Mouse (Mus musculus): Measurements from ENCODE around the gene S100a4. TPM values are rescaled to one million over a fixed set of nuclear protein-coding genes. Genes with fewer than 3 reads are reported as not detected.

Gene S100a4
- polyA plus RNA-seq, 1 experiment from 2014 or later, result 1.4 TPM

DNA sequence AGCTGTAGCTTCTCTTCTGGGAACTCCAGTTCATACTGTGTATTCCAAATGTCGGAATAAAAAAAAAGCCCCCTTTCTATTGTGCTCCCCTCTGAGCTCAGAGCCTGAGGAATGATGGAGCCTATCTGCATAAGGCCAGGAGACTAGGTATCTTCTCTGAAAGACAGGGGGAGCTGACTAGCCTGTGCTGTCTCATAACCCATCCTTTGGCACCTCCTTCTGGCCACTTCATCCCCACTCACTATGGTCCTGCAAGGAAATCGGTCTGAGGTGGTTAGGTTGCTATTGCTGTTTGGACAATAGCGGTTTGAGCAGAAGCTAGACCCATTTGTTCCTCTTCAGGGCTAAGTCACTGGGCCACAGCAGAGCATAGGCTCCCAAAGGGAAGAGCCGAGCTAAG, 24.2 kb downstream of the S100a4 start:
- H3K9me3 ChIP-seq, result no peaks in the 10 kb centered on the region
- H3K4me3 ChIP-seq, result no peak overlapping the region
- ATAC-seq (ENCODE audit: low FRiP score, low read depth), result no peak
- H3K4me2 ChIP-seq (replicated peaks), result no peak overlapping the region
- H3K36me3 ChIP-seq, result no peaks in the 10 kb centered on the region
- no peak overlapping the region for H3K27ac ChIP-seq (replicated peaks)
- H3K27me3 ChIP-seq, result no peaks in the 10 kb centered on the region
- H3K4me1 ChIP-seq, result peaks cover 14% of the 10 kb centered on the region
- no peak overlapping the region for H3K9ac ChIP-seq (replicated peaks)
- WGBS, result 65% methylated on average over 4 of the region's 4 CpGs

DNA sequence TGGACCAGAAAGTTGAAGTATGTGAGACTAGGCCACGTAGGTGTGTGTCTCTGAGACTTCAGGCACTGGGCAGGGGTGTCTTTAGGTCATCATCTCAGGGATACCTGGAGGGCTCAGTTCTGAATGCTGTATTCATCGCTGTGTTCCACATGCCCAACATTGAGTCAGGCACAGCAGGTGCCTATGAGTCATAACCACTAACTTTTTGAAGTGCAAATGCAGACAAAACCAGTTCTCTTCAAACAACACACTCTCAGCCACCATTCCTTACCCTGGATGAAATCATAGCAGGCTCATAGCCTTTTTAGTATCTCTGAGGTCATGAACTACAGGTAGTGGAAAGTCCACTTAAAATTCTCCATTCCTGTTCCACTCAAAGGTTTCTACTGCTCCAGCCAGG, 25.7 kb downstream of the S100a4 start:
- Histone ChIP-seq H3K36me3 (no peaks in the 10 kb centered on the region), H3K9ac (replicated peaks) (no peak overlapping the region), H3K4me3 (no peak overlapping the region), H3K9me3 (no peaks in the 10 kb centered on the region), H3K27me3 (no peaks in the 10 kb centered on the region), H3K4me2 (replicated peaks) (no peak overlapping the region), H3K4me1 (no peaks in the 10 kb centered on the region), H3K27ac (replicated peaks) (no peak overlapping the region)
- WGBS, result 80% methylated on average over 2 of the region's 2 CpGs
- ATAC-seq (ENCODE audit: low FRiP score, low read depth), result no peak

DNA sequence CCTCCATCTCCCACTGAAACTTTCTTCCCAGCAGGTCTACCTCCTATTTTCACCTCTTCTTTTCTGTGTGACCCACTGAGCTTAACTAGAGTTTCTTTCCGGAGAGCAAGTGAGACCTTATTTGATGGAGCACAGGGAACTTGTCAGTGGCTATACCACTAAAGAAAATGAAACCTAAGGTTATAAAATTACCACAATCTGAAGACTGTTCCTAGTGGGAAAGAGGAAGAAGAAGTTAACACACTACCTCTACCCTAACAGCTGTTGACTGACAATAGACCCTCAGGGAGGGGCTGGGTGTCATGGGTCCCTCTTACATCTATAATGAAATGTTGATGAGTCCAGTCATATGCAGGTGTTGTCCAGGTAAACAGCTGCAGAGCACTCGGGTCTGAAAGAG, 28.4 kb downstream of the S100a4 start:
- H3K36me3 ChIP-seq, result no peaks in the 10 kb centered on the region
- H3K27me3 ChIP-seq, result no peaks in the 10 kb centered on the region
- H3K4me3 ChIP-seq, result no peak overlapping the region
- no peak overlapping the region for H3K4me2 ChIP-seq (replicated peaks)
- no peaks in the 10 kb centered on the region for H3K9me3 ChIP-seq
- no peak overlapping the region for H3K9ac ChIP-seq (replicated peaks)
- 84% methylated on average over 2 of the region's 2 CpGs for WGBS
- ATAC-seq (ENCODE audit: low FRiP score, low read depth), result no peak
- no peak overlapping the region for H3K27ac ChIP-seq (replicated peaks)
- no peaks in the 10 kb centered on the region for H3K4me1 ChIP-seq

DNA sequence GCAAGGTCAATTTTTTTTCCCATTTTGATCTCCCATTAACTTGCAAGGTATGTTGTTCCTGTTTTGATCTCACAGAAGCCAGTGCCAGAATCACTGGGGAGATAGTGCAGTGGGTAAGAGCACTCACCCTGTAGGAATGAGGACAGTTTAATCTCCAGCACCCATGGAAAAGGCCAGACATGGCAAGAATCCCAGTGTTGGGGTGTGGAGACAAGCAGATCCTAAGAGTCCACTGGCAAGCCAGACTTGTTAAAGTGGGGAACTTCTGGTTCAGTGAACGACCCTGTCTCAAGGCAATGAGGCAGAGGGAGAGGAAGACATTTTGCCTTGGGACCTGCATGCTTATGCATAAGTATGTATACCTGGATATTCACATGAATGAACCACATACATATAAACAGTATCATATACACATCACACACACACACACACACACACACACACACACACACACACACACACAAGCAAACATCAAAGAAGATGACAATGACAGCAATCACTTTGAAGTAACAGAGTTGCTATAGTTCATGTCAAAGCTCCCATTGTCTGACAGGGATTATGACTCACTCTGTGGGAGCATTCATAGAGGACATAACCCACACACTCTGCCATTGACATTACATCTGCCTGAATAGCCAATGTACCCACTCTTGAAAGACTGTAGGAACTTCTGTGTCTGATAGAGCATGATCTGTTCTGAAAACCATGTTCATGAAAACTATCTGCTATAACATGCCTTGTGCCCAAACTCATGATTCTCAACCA, 35.1 kb downstream of the S100a4 start:
- ATAC-seq (ENCODE audit: low FRiP score, low read depth), result no peak
- Histone ChIP-seq H3K4me1 (no peaks in the 10 kb centered on the region), H3K9ac (replicated peaks) (no peak overlapping the region), H3K36me3 (no peaks in the 10 kb centered on the region), H3K27ac (replicated peaks) (no peak overlapping the region), H3K4me2 (replicated peaks) (no peak overlapping the region), H3K27me3 (no peaks in the 10 kb centered on the region), H3K9me3 (no peaks in the 10 kb centered on the region), H3K4me3 (no peak overlapping the region)
- 80% methylated on average over 1 of the region's 1 CpGs for WGBS

DNA sequence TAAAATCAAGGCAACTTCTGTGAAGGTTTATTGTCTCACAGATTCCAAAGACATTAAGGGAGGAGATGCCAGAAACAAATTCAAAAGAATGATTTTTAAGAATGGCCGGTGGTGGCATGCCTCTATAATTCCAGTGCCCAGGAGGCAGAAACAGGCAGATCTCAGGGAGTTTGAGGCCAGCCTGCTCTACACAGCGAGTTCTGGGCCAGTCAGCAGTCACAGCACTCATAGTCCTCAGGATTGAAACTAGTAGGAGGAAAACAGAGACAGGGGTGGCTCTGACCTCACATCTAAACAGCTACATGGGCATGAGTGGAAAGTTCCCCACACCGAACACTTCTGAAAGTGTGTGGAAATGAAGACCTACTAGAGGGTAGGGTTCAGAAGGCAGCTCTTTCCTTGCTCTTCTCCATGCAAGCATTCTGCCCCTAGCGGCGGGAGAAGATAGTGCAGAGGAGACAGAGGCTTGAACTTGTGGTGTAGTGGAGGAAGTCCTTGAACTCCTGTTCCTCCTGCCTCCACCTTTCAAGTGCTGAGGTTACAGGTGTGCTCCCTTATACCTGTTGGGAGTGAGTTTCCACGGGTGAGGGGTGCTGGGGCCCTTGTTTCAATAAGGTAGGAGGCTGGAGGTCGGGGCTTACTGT, 36.1 kb downstream of the S100a4 start:
- no peak overlapping the region for H3K27ac ChIP-seq (replicated peaks)
- no peak for ATAC-seq (ENCODE audit: low FRiP score, low read depth)
- no peaks in the 10 kb centered on the region for H3K36me3 ChIP-seq
- no peak overlapping the region for H3K9ac ChIP-seq (replicated peaks)
- H3K9me3 ChIP-seq, result no peaks in the 10 kb centered on the region
- no peaks in the 10 kb centered on the region for H3K4me1 ChIP-seq
- H3K4me3 ChIP-seq, result no peak overlapping the region
- 57% methylated on average over 7 of the region's 7 CpGs for WGBS
- no peaks in the 10 kb centered on the region for H3K27me3 ChIP-seq
- H3K4me2 ChIP-seq (replicated peaks), result no peak overlapping the region

DNA sequence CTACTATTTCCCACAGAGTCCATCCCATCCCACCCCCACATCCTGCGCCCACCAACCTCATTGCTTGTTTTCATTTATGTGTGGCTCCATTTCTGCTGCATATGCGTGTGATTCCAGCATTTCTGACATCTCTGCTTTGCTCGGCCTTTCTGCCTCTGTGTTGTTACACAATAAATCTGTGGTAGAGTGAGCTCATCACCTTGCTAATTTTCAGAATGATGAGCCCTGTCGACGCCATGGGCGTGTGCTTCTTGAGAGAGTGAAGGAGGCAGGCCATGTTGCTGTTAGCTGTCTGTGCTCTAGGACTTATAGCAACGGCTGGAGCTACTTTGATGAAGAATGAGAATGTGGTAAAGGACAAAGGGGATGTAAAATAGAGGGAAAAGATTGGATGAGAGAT, 37.4 kb downstream of the S100a4 start:
- Histone ChIP-seq H3K27ac (replicated peaks) (no peak overlapping the region), H3K4me2 (replicated peaks) (no peak overlapping the region), H3K4me1 (no peaks in the 10 kb centered on the region), H3K4me3 (no peak overlapping the region), H3K9ac (replicated peaks) (no peak overlapping the region), H3K27me3 (no peaks in the 10 kb centered on the region), H3K36me3 (no peaks in the 10 kb centered on the region), H3K9me3 (no peaks in the 10 kb centered on the region)
- WGBS, result 86% methylated on average over 7 of the region's 7 CpGs
- no peak for ATAC-seq (ENCODE audit: low FRiP score, low read depth)

DNA sequence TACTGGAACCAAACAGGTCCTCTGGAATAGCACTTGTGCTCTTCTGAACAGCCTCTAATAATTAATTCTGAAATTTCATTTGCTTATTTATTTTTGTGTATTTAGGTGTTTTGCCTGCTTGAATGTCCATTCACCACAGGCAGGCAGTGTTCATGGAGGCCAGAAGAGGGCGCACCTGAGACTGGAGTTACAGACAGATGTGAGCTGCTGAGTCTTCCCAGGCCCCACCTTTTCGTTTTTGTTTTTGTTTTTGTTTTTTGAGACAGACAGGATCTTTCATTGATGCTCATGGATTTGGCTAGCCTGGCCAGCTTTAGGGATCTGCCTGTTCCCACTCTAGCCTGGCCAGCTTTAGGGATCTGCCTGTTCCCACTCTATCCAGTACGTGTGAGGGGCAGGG, 40.6 kb downstream of the S100a4 start:
- Histone ChIP-seq H3K9me3 (no peaks in the 10 kb centered on the region), H3K4me1 (no peaks in the 10 kb centered on the region), H3K36me3 (no peaks in the 10 kb centered on the region), H3K4me3 (no peak overlapping the region), H3K27ac (replicated peaks) (no peak overlapping the region), H3K27me3 (no peaks in the 10 kb centered on the region), H3K4me2 (replicated peaks) (no peak overlapping the region), H3K9ac (replicated peaks) (no peak overlapping the region)
- no peak for ATAC-seq (ENCODE audit: low FRiP score, low read depth)
- WGBS, result 49% methylated on average over 3 of the region's 3 CpGs

DNA sequence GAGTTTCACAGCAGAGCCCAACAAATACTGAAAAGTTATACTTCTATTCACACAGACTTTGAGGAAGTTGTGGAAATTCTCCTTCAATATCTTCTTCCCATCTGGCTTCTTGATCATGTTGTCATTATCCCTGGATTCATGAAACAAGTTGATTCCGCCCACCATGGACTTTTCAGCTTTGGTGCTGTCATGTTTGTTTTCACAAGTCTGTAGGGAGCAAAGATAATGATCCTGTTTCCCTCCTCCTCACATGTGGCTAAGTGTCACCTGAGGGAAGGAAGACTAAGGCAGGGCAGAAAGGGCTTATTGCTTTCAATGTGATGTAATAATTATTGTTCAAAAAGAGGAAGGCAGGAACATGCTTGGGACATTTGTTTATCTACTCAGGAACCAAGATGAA, 43.7 kb downstream of the S100a4 start:
- Histone ChIP-seq H3K27ac (replicated peaks) (no peak overlapping the region), H3K4me1 (no peaks in the 10 kb centered on the region), H3K9me3 (no peaks in the 10 kb centered on the region), H3K9ac (replicated peaks) (no peak overlapping the region), H3K36me3 (no peaks in the 10 kb centered on the region), H3K4me2 (replicated peaks) (no peak overlapping the region), H3K27me3 (no peaks in the 10 kb centered on the region), H3K4me3 (no peak overlapping the region)
- no peak for ATAC-seq (ENCODE audit: low FRiP score, low read depth)
- WGBS, result 70% methylated on average over 1 of the region's 1 CpGs

DNA sequence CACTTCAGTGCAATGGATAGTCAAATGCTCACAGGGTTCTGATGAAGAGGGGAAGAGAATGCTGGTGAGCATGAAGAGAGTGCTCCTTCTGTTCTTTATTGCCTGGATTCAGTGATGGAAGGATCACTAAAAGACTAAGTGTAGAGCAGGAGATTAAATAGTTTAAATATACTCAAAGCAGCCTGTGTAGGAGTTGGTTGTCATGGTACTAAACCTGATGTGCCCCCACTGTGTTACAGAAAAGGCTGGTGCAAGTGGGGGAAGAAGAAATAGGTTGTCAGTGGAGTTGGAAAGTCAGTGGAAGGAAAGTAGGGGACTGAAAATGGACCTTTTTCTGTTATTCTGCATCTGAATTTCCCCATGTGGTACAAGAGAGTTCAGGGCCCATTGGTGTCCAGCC, 45.4 kb downstream of the S100a4 start:
- H3K36me3 ChIP-seq, result no peaks in the 10 kb centered on the region
- H3K4me2 ChIP-seq (replicated peaks), result no peak overlapping the region

DNA sequence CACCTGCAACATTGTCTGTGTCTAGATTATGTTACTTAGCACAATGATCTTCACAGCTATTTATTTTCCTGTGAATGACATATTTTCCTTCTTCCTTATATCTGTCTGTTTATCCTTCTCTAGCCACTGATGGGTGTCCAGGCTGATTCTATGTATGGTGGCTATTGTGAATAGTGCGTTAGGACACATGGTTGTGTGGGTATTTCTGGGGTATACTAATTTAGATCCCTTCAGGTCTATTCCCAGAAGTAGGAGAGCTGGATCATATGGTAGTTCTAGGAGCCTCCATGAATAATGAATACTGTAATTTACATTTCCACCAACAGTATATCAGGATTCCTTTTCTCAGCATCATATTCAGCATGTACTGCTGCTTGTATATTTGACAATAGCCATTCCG, 46.3 kb downstream of the S100a4 start:
- Histone ChIP-seq H3K4me2 (replicated peaks) (no peak overlapping the region), H3K9ac (replicated peaks) (no peak overlapping the region), H3K4me1 (no peaks in the 10 kb centered on the region), H3K36me3 (no peaks in the 10 kb centered on the region), H3K27me3 (no peaks in the 10 kb centered on the region; the same call in 1 of the 2 replicates), H3K9me3 (no peaks in the 10 kb centered on the region), H3K27ac (replicated peaks) (no peak overlapping the region), H3K4me3 (no peak overlapping the region)
- WGBS, result 92% methylated on average over 2 of the region's 2 CpGs
- ATAC-seq (ENCODE audit: low FRiP score, low read depth), result no peak

More for the DNA sequence above, 45.4 kb downstream of the S100a4 start:
- Histone ChIP-seq H3K4me3 (no peak overlapping the region), H3K9me3 (no peaks in the 10 kb centered on the region), H3K27ac (replicated peaks) (no peak overlapping the region), H3K4me1 (no peaks in the 10 kb centered on the region), H3K27me3 (no peaks in the 10 kb centered on the region; the same call in 1 of the 2 replicates), H3K9ac (replicated peaks) (no peak overlapping the region)
- ATAC-seq (ENCODE audit: low FRiP score, low read depth), result no peak

DNA sequence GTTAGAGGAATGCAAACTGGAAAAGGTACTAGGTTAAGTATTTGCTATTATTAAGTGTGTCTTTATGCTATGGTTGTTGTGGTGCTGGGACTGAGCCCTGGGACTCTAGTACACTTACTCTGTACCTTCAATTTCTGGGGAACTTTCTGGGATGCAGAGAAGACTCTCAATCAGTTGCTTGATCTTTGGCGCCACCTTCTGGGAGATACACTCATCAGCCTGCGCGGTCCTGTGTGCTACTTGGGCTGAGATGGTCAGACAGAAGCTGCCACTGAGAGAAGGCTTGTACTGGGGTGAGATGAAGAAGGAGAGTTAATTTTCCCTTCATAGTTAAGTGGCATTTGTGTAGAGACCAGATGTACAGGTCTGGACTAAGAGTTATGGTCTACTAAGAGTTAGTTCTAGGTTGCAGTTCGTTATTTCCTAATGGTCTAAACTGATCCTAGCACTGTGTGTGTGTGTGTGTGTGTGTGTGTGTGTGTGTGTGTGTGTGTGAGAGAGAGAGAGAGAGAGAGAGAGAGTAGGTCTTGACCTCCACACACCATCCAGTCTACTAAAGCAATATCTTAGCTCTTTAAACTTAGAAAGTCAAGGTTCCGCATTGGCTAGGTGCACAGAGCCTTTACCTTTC, 49.4 kb downstream of the S100a4 start:
- no peak overlapping the region for H3K4me2 ChIP-seq (replicated peaks)
- peak; percentile 84 for ATAC-seq (ENCODE audit: low FRiP score, low read depth)
- no peaks in the 10 kb centered on the region for H3K36me3 ChIP-seq
- no peaks in the 10 kb centered on the region for H3K4me1 ChIP-seq
- no peaks in the 10 kb centered on the region for H3K9me3 ChIP-seq
- 36% methylated on average over 5 of the region's 5 CpGs for WGBS
- no peak overlapping the region for H3K27ac ChIP-seq (replicated peaks)
- H3K9ac ChIP-seq (replicated peaks), result no peak overlapping the region
- H3K4me3 ChIP-seq, result no peak overlapping the region
- no peaks in the 10 kb centered on the region; the same call in 1 of the 2 replicates for H3K27me3 ChIP-seq

DNA sequence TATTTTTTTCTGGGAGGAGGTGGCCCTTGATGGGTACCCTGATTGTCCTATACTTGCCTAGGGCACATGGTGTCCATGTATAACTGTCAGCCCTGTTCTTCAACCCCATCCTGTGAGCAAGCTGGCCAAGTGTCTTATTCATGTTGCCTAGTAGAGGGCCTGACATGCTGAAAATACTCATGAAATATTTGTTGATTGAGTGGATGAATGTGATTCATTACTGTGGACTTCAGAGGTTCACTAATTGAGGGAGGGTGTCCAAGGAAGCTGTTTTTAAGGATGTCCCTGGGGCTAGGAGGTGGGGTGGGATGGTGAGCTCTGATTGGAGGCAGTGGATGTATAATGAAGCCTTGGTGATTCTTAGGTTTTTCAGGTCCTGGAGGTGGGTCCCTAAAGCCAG, 50.1 kb downstream of the S100a4 start, which contains the start of gene S100a7a:
TSS of gene S100a7a (plus strand) at position 301 of the 400 bp plus-strand sequence.
- Histone ChIP-seq H3K4me2 (replicated peaks) (no peak within 1 kb of the TSS), H3K27ac (replicated peaks) (no peak within 1 kb of the TSS), H3K4me1 (no peaks in the 10 kb centered on the region), H3K4me3 (no peak within 1 kb of the TSS), H3K9ac (replicated peaks) (no peak within 1 kb of the TSS), H3K27me3 (no peaks in the 10 kb centered on the region; the same call in 1 of the 2 replicates), H3K36me3 (no peaks in the 10 kb centered on the region), H3K9me3 (no peaks in the 10 kb centered on the region)
- ATAC-seq (ENCODE audit: low FRiP score, low read depth), result no peak

Data from midbrain, embryonic 12.5 days (tissue).